Mouse (Mus musculus) thymus, adult 2 months (tissue): Measurements from ENCODE around the gene Tln2. TPM values are rescaled to one million over a fixed set of nuclear protein-coding genes. Genes with fewer than 3 reads are reported as not detected.

Source experiments
- DNase-seq: peaks from one replicate; pipeline ENCODE4 v3.0.0; 2021
- H3K27ac ChIP-seq: fragments of 200-500 bp; 2 replicates; pipeline ENCODE4 v1.5.1; 2012; ENCODE audit warnings: low read length, control low read depth; ENCODE audit not compliant: control insufficient read depth, insufficient read depth
- H3K27me3 ChIP-seq: fragments of 200-500 bp; 2 replicates; pipeline ENCODE4 v1.6.1; 2012; ENCODE audit warnings: mild to moderate bottlenecking, low read length, moderate library complexity, mixed read lengths; ENCODE audit not compliant: control insufficient read depth, insufficient read depth
- H3K36me3 ChIP-seq: fragments of 200-500 bp; 2 replicates; pipeline ENCODE4 v1.6.1; 2012; ENCODE audit warnings: mild to moderate bottlenecking, low read length, moderate library complexity; ENCODE audit not compliant: control insufficient read depth, insufficient read depth
- H3K4me1 ChIP-seq: fragments of 200-500 bp; replicated peaks from 2 replicates; pipeline ENCODE4 v1.6.1; 2012; ENCODE audit warnings: low read length; ENCODE audit not compliant: control insufficient read depth, insufficient read depth
- H3K4me3 ChIP-seq: fragments of 200-500 bp; 2 replicates; pipeline ENCODE4 v1.5.1; 2012; ENCODE audit warnings: mild to moderate bottlenecking, low read length, control low read depth, moderate library complexity; ENCODE audit not compliant: control insufficient read depth, insufficient read depth
- CTCF ChIP-seq: fragments of 200-500 bp; IDR thresholded peaks from 2 replicates; pipeline ENCODE4 v1.5.1; 2012; ENCODE audit warnings: mild to moderate bottlenecking, control low read depth, low read length, moderate library complexity, borderline replicate concordance; ENCODE audit not compliant: control insufficient read depth, poor library complexity, insufficient read depth; ENCODE audit errors: extremely low read depth
- POLR2A ChIP-seq: fragments of 200-500 bp; IDR thresholded peaks from 2 replicates; pipeline ENCODE4 v1.6.1; 2012; ENCODE audit warnings: mild to moderate bottlenecking, low read length, control low read depth, moderate library complexity; ENCODE audit not compliant: control insufficient read depth, poor library complexity, insufficient read depth; ENCODE audit errors: extremely low read depth
- WGBS: fragments of 180-500 bp; shearing (Covaris S2); methylation state at CpG from one replicate; pipeline ENCODE4 v1.1.7; 2018; 5-methylcytosine and 5-hydroxymethylcytosine counted together
- polyA plus RNA-seq: library from polyadenylated mRNA; depleted of rRNA; stranded (reverse); fragments of >200 nt; gene quantifications from 2 replicates; pipeline ENCODE4 v1.2.3, GENCODE M21; 2012

Tln2 gene
- polyA plus RNA-seq, 1 experiment: 3.7 TPM

- no peak overlapping the region for H3K4me3 ChIP-seq
- no peak for TF ChIP-seq POLR2A
- WGBS: 79% methylated on average over 6 of the region's 6 CpGs
- DNase-seq: peak; percentile 6
- no peak overlapping the region for H3K27ac ChIP-seq
- H3K36me3 ChIP-seq: no peaks in the 10 kb centered on the region
- no peaks in the 10 kb centered on the region for H3K4me1 ChIP-seq
- no peaks in the 10 kb centered on the region for H3K27me3 ChIP-seq
Observed at GRCm38 (mm10) chr9:67213275-67213674, 346.2 kb downstream of the Tln2 start.

DNA sequence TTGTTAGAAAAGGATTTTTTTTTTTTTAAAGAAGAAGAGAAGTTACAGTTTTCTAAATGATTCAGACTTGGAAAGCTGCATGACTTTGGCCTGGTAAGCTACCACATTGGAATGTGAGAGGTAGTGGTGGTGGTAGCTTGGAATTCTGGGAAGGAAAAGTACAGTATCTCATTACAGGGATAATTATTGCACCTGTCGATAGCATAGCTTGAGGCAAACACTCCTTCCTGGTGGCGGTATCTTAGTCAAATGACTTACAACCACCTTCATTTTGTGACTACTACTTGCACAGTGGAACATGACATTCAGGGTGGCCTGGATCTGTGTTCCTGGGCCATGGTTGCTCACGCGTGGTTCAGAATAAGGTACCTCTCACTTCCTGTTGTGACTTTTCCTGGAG lies 348.3 kb downstream of the Tln2 start:
- Histone ChIP-seq H3K4me1 (no peaks in the 10 kb centered on the region), H3K27ac (no peak overlapping the region), H3K4me3 (no peak overlapping the region), H3K36me3 (no peaks in the 10 kb centered on the region), H3K27me3 (no peaks in the 10 kb centered on the region)
- no peak for DNase-seq
- WGBS: 95% methylated on average over 4 of the region's 4 CpGs
- TF ChIP-seq CTCF (no peak), POLR2A (no peak)

DNA sequence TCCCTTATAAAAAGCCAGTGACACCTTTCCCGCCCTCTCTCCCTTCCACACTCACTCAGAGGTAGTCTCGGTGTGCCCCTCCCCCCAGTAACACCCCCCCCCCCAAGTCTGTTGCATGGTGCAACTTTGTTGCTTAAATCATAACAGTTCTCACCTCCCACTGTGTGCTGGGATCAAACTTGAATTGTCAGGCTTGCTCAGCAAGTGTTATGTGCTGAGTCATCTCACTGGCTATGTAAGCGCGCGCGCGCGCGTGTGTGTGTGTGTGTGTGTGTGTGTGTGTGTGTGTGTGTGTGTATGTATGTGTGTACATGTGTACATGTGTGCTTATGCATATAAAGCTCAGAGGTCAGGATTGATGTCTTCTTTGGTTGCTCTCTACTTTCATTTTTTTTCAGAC lies 350.1 kb downstream of the Tln2 start:
- Histone ChIP-seq H3K4me1 (no peaks in the 10 kb centered on the region), H3K27ac (no peak overlapping the region), H3K4me3 (no peak overlapping the region), H3K27me3 (no peaks in the 10 kb centered on the region), H3K36me3 (no peaks in the 10 kb centered on the region)
- DNase-seq: no peak
- WGBS: 94% methylated on average over 9 of the region's 9 CpGs
- no peak for TF ChIP-seq POLR2A
- no peak for TF ChIP-seq CTCF

DNA sequence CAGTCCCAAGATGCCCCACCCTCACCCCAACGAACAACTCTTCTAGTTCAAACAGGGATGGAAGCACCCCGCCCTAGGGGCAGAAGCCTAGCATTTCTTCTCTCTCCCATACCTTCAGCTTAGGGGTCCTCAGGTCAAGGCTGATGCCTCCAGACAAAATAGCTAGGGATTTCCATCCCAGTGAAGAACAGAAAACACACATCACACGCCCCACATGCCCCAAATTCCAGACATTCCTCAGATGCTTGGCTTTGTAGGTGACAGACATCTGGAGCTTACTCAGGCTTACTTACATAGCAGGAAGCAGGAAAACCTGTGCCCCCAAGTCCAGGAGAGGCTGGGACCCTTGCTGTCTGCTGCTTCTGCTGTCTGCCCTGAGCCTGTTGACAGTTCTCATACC lies 351.1 kb downstream of the Tln2 start:
- Histone ChIP-seq H3K27me3 (no peaks in the 10 kb centered on the region), H3K4me1 (no peaks in the 10 kb centered on the region), H3K4me3 (no peak overlapping the region), H3K36me3 (no peaks in the 10 kb centered on the region), H3K27ac (no peak overlapping the region)
- DNase-seq: no peak
- TF ChIP-seq CTCF: no peak
- no peak for TF ChIP-seq POLR2A
- 53% methylated on average over 3 of the region's 3 CpGs for WGBS

DNA sequence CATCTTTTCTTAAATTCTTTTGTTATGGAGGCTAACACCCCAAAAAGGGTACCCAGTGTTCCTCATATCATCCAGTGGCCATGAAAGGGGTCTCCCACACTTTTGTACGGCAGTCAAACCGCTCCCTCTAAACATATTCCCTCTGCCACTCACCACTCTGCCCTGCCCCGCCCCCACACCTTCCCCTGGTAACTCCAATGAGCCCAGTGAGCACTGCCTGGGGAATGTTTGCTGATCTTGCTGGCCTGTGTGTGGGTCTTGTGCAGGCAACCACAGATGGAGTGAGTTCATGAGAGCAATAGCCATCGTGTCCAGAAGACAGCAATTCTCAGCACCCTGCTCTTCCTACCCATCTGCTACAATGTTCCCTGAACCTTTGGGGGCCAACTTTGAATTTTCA lies 354.3 kb downstream of the Tln2 start:
- no peaks in the 10 kb centered on the region for H3K4me1 ChIP-seq
- WGBS: 84% methylated on average over 4 of the region's 4 CpGs
- H3K4me3 ChIP-seq: no peak overlapping the region
- H3K27me3 ChIP-seq: no peaks in the 10 kb centered on the region
- no peak for DNase-seq
- no peak overlapping the region for H3K27ac ChIP-seq
- TF ChIP-seq CTCF (no peak), POLR2A (no peak)
- H3K36me3 ChIP-seq: no peaks in the 10 kb centered on the region

DNA sequence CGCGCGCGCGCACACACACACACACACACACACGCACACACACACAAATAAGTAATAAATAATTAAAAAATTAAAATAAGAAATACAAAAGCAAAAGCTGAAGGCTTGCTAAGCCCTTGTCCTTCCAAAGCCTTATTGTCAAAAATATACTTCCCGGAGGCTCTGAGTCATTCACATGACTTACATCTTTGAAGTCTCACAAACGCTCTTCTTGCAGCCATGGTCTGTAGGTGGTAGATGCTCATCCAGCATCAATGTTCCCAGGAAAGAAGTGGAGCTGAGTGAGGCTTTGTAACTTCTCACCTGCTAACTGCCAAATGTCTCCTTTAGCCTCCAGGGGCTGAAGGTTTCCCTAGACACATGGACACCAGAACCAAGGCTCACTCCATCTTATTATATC lies 362.9 kb downstream of the Tln2 start:
- no peak for DNase-seq
- Histone ChIP-seq H3K27ac (no peak overlapping the region), H3K27me3 (no peaks in the 10 kb centered on the region), H3K36me3 (no peaks in the 10 kb centered on the region), H3K4me1 (no peaks in the 10 kb centered on the region), H3K4me3 (no peak overlapping the region)
- 99% methylated on average over 8 of the region's 8 CpGs for WGBS
- no peak for TF ChIP-seq POLR2A
- TF ChIP-seq CTCF: no peak

- Histone ChIP-seq H3K4me1 (no peaks in the 10 kb centered on the region), H3K4me3 (no peak overlapping the region), H3K36me3 (no peaks in the 10 kb centered on the region), H3K27me3 (no peaks in the 10 kb centered on the region), H3K27ac (no peak overlapping the region)
- no peak for TF ChIP-seq CTCF
- no peak for TF ChIP-seq POLR2A
- WGBS: 86% methylated on average over 7 of the region's 7 CpGs
- no peak for DNase-seq
Observed at GRCm38 (mm10) chr9:67195306-67195705, 364.2 kb downstream of the Tln2 start.
